Mouse (Mus musculus): Measurements from ENCODE around the gene Slc22a20.

Slc22a20 gene

GRCm38 (mm10) chr19:5986043-5986442 lies at the start of gene Slc22a20:
Gene Slc22a20 (minus strand): TSS chr19:5986143.
- DNase-seq (ENCODE audit: low read depth, low spot score), result no peak

- DNase-seq (ENCODE audit: low read depth, low spot score), result no peak
Measured at GRCm38 (mm10) chr19:6030520-6031280, 44.8 kb upstream of the Slc22a20 start.

DNA sequence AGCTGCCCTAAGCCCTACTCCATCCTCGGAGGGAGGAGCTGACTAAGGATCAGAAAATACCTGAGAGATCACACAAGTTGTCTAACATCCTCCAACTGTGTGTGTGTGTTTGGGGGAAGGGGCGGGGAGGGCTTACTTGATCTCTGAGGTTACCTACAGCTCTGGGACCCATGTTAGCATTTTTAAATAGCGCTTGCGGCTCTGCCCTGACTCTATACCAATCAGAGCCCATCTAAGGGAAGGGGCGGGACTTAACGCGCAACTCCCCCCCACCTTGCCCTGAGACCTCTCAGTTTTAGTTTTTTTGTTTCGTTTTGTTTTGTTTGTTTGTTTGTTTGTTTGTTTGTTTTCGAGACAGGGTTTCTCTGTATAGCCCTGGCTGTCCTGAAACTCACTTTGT lies 43.5 kb upstream of the Slc22a20 start:
- no peak for DNase-seq (ENCODE audit: low read depth, low spot score)

GRCm38 (mm10) chr19:6028991-6029390 lies 43.0 kb upstream of the Slc22a20 start:
- no peak for DNase-seq (ENCODE audit: low read depth, low spot score)

DNA sequence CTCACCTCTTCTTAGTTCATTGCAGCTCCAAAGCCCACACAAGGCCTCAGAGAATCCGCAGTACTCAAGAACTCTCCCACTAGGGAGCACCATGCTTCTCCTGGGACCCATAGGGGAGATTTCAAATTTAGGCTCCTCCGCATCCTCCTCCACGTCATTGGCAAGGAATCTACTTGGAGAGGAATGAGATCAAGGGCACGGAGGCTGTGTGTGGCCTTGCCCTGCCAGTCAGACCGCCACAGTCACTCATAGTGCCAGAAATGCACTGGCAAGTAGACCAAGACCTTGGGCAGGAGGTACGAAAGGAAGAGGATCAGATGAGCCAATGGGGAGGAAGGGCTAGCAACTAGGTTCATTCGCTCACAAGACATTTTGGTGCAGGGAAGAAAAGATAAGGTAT lies 38.0 kb upstream of the Slc22a20 start:
- no peak for DNase-seq (ENCODE audit: low read depth, low spot score)

DNA sequence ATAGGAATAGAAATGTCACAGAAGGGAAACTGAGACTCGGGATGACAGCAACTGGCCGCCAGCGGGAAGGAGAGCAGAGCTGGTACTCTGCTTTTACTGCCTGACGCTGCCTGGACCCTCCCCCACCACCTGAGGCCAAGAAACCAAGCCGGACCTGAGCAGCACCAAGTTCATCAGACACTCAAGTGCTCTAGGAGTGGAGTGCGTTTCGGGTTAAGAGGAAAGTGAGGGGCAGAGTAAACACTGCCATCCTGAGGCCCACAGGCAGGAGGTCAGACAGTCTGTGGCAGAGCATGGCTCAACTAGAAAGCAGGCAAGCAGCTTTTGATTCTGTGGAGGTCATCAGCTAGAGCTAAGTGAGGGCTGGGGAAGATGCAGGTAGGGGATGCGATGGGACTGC lies 37.1 kb upstream of the Slc22a20 start:
- DNase-seq (ENCODE audit: low read depth, low spot score), result no peak

- no peak for DNase-seq (ENCODE audit: low read depth, low spot score)
Measured at GRCm38 (mm10) chr19:6020276-6020675, 34.3 kb upstream of the Slc22a20 start.

GRCm38 (mm10) chr19:6018142-6019089 lies 32.5 kb upstream of the Slc22a20 start:
- peak; percentile 56 for DNase-seq (ENCODE audit: low read depth, low spot score)

DNA sequence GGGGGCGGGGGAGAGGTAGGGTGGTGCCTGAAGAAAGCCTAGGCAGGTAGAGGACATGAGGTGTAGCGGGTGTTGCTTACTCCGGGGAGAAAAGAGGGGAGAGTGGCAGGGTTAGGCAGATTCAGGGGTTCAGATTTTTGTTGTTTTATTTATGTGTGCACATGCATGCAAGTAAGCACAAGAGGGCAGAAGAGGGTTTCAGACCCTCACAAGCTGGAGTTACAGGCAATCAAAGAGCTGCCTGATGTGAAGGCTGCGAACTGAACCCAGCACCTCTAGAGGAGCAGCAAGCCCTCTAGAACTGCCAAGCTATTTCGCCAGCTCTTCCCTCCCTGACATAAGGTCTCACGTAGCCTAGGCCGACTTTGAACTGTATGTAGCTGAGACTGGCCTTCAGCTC lies 30.6 kb upstream of the Slc22a20 start:
- no peak for DNase-seq (ENCODE audit: low read depth, low spot score)

GRCm38 (mm10) chr19:6015511-6016315 lies 29.8 kb upstream of the Slc22a20 start, which contains the start of gene Capn1:
Gene Capn1 (minus strand): TSS chr19:6015897.
- DNase-seq (ENCODE audit: low read depth, low spot score), result no peak

DNA sequence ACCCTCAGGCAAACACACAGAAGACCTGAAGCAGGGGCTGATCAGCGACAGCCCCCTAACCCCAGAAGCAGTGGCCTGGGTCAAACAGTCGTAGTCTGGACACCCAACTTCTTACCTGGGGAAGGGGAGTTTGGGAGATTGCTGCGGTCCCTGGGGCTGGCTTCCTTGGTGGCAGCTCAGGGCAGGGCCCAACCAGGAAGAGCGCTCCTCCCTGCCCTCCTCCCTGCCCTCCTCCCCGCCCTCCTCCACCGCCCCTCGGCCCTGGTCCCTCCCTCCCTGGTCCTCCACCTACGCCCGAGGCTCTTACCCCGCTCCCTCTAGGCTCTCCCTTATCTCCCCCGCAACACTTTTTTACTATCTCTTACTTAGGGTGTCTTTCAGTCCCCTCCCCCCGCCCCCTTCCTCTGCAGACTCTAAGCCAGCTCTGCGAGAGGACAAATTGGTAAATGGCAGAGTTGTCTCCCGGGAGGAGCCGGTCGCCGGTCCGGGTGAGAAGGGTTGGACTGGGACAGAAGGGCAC lies 29.1 kb upstream of the Slc22a20 start:
- DNase-seq (ENCODE audit: low read depth, low spot score), result no peak

GRCm38 (mm10) chr19:6013691-6014090 lies 27.7 kb upstream of the Slc22a20 start:
- DNase-seq (ENCODE audit: low read depth, low spot score), result no peak

- DNase-seq (ENCODE audit: low read depth, low spot score), result no peak
Measured at GRCm38 (mm10) chr19:6009137-6009536, 23.2 kb upstream of the Slc22a20 start.

- no peak for DNase-seq (ENCODE audit: low read depth, low spot score)
Measured at GRCm38 (mm10) chr19:6007013-6007412, 21.1 kb upstream of the Slc22a20 start.

DNA sequence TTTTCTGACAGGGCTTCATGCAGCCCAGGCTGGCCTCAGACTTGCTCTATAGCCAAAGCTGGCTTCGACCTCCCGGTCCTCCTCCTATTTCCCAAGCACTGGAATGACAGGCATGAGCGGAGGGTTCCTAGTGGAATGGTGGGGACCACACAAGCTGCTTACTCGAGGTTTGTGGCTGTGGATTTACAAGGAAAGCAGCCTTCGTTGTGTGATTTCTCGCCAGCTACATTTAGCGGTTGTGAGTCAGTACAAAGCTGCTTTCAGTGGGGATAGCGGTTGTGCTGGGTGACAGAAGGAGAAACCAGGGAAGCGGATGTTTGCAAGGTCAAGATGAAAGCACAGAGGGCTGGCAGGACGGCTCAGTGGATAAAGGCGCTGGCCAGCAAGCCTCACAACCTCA lies 19.6 kb upstream of the Slc22a20 start:
- no peak for DNase-seq (ENCODE audit: low read depth, low spot score)

GRCm38 (mm10) chr19:5999969-6000368 lies 14.0 kb upstream of the Slc22a20 start:
- no peak for DNase-seq (ENCODE audit: low read depth, low spot score)

DNA sequence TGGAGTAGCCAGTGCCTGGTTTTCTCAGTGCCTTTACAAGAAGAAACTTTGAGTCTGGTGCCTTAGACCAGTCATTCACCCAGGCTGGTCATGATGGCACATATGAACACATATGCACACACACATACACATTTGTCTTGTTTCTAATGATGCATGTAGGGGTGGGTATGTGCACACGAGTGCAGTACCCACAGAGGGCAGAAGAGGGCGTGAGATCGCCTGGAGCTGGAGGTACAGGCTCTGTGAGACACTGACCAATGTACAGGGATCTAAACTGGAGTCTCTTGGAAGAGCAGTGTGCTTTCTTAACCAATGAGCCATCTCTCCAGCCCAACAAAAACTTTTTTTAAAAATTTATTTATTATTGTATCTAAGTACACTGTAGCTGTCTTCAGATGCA lies 12.2 kb upstream of the Slc22a20 start:
- DNase-seq (ENCODE audit: low read depth, low spot score), result no peak

GRCm38 (mm10) chr19:5994711-5995110 lies 8.8 kb upstream of the Slc22a20 start:
- no peak for DNase-seq (ENCODE audit: low read depth, low spot score)

GRCm38 (mm10) chr19:5992012-5992411 lies 6.1 kb upstream of the Slc22a20 start:
- DNase-seq (ENCODE audit: low read depth, low spot score), result no peak

DNA sequence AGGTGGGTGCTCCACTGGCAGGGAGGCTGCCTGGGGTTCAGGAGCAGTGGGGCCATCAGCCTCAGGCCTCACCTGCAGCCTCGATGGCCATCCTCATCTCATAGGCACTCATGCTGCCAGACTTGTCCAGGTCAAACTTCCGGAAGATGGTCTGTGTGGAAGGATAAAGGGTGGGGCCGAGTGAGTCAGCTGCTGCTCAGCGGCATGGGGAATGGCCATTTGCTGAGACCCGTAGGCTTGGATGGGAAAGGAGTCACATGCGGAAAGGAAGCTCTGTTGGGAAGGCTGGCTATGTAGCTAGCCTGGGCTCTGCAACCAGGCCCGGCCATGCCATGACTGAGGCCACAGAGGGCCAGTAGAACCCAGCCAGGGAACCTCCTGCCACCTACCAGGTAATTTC lies 5.5 kb upstream of the Slc22a20 start:
- no peak for DNase-seq (ENCODE audit: low read depth, low spot score)

DNA sequence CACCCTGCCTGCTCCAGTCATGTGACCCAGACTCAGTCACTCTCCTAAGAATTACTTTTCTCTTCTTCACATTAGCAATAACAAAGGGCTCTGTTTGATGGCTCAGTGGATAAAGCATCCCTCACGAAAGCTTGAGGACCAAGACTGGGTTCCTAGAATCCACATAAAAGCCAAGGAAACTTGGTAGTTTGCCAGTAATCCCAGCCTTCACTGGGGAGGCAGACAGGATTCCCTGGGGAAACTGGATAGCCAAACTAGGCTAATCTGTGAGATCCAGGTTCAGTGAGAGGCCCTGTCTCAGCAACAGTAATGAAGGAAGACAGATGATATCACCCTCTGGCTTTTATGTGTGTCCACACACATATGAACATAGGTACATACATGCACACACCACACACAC lies 5.0 kb upstream of the Slc22a20 start:
- DNase-seq (ENCODE audit: low read depth, low spot score), result no peak

DNA sequence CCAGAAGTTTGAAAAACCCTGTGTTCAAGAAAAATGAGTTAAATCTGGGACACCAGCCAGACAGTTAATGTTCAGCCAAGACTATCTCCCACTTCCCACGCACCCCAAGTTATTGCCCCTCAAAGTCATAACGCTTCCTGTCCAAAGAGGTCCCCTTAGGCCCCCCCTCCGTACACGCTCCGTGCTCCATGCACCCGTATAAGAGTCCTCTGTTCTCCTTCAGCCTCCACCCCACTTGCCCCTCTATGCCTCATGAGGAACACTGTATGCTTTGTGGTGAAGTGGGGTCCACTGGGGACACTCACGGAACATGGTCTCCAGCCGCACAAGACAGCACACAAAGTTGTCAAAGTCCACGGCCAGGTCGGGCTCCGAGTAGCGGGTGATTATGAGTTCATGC lies 4.1 kb upstream of the Slc22a20 start:
- DNase-seq (ENCODE audit: low read depth, low spot score), result no peak
